Mouse (Mus musculus) cerebellum, adult 2 months (tissue): Measurements from ENCODE around the gene Dusp22.

Experiments
- CTCF ChIP-seq: fragments of 200-500 bp; IDR thresholded peaks from 2 replicates; pipeline ENCODE4 v1.5.1; 2011; ENCODE audit warnings: low read depth, mild to moderate bottlenecking, control low read depth, low read length, moderate library complexity, borderline replicate concordance; ENCODE audit not compliant: insufficient read depth
- POLR2A ChIP-seq: fragments of 200-500 bp; IDR thresholded peaks from 2 replicates; pipeline ENCODE4 v1.6.1; 2011; ENCODE audit warnings: low read length, control low read depth, borderline replicate concordance; ENCODE audit not compliant: insufficient read depth

GRCm38 (mm10) chr13:30684614-30685122, 24.9 kb downstream of the Dusp22 start:
- no peak for TF ChIP-seq CTCF
- TF ChIP-seq POLR2A: no peak
